Mouse (Mus musculus): ENCODE results near the gene Fto.

DNA sequence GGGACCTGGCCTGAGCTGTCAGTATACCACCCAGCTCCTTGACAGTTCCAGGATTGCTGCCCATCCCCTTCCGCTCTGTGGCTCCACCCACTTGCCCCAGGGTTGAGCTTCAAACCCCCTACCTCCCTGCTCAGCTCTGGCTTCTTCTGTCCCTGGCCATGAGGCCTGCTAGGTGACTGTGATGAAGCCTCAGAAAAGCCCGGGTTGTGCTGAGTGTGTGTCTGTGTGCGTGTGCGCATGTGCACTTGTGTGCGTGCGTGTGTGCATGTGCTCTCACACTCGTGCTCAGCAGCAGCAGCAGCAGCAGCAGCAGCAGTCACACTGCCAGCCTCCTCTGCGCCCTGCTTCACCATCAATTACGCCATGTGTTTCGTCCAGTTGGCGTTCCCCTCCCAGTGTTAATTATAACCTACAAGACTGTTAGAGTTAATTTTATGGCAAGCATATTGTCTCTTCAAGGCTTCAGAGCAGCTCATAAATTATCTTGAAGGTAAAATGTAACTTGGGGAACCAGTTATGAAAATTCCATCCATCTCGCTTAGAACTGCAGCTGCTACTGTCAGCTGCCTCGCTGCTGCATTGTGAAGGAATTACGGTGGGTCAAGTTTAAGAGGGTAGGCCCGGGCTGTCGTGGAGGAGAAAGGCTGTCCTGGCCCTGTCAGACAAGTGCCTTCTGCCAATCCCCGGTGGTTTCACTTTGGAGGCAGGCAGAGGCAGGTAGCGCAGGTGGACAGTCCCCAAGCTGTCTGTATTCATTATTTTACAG is 219.5 kb downstream of the Fto start:
- no peak for TF ChIP-seq ZNF384 (IDR thresholded peaks at IDR 0.05; ENCODE audit: low read depth, low read length)
- TF ChIP-seq ZC3H11A (IDR thresholded peaks at IDR 0.05; ENCODE audit: borderline replicate concordance, low read depth, low read length) = no peak
- no peak for TF ChIP-seq HCFC1 (IDR thresholded peaks at IDR 0.05; ENCODE audit: borderline replicate concordance, insufficient read depth, low read length)
- no peak for TF ChIP-seq CHD2 (IDR thresholded peaks at IDR 0.05; ENCODE audit: low read depth, low read length)
